Mouse (Mus musculus): Measurements from ENCODE around the gene Slc22a26.
"Not testable (repeated sequence)": the region's sequence is repeated elsewhere in the genome, so short reads cannot be mapped to it uniquely, and the experiment has no call there.

The Slc22a26 gene

DNA sequence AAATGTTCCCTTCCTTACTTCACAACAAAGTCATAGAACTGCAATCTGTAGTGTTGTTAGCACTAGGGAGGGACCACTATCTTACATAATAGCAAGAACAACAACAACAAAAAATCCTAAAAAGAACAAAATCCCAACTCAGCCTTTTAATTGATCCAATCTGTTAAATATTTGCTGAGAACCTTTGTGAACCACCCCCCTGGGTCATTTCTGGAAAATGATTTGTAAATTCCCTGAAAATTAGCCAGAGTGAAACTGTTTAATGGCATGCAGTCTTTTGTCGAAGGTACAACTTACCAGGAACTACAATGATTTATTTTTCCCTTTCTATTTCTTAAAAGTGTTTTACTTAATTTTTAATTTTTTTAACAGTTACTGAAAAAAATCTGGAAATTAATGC is at the start of gene Slc22a26:
TSS of gene Slc22a26 (minus strand) at position 97 of the 400 bp plus-strand sequence.
- DNase-seq (ENCODE audit: low read depth, low spot score): no peak

DNA sequence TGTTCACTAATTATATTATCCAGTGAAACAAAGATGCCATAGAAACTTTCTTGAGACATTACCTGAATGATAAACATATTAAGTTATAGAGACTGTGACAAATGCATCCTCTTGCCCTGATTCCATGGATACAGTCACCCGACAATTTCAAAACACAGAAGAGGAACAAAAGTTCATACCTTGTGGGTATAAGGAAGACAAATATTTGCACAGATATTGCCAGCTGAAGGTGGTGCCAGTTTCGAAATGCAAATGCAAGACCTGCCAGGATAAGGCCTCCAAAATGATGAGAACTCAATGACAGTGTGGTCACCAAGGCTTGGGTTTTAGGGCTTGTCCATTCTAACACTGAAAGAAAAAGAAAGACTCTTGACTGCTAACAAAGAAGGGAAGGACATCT is 27.4 kb upstream of the Slc22a26 start:
- no peak for DNase-seq (ENCODE audit: low read depth, low spot score)

DNA sequence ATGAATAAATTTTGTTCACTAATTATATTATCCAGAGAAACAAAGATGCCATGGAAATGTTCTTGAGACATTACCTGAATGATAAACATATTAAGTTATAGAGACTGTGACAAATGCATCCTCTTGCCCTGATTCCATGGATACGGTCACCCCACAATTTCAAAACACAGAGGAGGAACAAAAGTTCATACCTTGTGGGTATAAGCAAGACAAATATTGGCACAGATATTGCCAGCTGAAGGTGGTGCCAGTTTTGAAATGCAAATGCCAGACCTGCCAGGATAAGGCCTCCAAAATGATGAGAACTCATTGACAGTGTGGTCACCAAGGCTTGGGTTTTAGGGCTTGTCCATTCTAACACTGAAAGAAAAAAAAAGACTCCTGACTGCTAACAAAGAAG is 11.9 kb downstream of the Slc22a26 start:
- no peak for DNase-seq (ENCODE audit: low read depth, low spot score)

DNA sequence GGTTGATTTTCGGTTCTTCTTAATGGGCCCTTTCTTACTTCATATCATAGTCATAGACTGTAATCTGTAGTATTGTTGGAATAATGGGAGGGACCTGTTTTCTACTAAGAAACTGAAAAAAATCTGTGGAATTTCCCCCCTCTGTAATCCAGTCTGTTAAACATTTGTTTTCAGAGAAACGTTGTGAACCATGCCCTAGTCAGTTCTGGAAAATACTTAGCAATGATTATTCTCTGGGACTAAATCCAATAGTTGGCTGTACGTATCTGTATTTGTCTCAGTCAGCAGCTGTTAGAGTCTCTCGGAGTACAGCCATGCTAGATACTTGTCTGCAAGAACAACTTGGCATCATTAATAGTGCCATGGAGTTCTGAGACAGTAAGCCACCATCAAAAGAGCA is 27.2 kb downstream of the Slc22a26 start:
- DNase-seq (ENCODE audit: low read depth, low spot score): no peak

DNA sequence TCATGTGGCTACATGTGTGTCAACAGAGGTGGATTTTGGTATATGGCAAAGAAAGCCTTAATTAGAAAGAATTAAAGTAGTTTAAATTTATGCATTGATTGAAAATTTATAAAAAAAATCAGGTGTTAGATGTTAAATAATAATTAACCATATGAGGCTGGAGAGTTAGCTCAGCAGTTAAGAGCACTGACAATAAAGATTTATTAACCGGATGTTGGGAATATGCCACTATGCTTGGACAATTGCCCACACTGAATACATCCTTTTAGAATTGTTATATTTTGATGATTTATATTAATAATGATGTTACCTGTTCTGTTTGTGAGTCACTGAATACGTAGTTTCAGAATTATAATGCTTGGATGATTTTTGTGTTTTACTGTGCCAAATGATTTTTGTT is 36.3 kb downstream of the Slc22a26 start:
- no peak for DNase-seq (ENCODE audit: low read depth, low spot score)

DNA sequence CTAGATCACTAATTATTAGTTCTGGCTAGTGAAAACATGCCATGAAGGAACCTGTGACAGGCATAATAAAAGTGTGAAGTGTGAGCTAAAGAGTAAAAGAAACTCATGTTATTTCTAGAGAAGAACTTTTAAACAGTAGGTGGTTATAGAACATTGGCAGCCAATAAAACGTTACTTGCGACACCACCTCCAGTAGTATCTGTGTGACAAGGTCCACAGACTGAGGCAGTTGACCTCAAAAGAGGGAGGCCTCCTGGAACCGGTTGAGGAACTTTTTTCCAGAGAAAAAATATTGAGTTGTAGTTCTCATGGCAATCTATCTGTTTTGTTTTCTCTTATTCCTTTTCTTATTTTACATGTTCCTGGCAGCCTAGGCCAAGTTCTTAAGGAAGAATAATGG is 36.9 kb downstream of the Slc22a26 start:
- DNase-seq (ENCODE audit: low read depth, low spot score): no peak

DNA sequence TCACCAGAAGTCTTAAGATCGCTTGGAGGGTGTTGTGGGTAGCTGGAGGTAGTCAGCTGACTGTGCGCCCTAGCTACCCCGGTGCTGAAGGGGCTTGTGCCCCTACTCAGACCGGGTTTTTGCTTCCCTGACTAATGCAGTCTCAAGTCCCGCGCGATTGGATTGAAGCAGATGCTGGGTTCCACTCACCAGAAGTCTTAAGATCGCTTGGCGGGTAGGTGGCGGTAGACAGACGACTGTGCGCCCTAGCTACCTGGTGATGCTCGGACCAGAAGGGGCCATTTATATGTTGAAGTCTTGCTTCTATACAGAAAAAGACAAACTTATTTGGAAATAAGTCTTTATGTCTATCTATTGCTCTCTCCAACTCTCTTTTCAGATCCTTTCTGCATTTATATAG is 49.1 kb downstream of the Slc22a26 start:
- not testable (repeated sequence) for DNase-seq (ENCODE audit: low read depth, low spot score)

All from telencephalon, adult 2 months (tissue).